Mouse (Mus musculus): ENCODE data around the gene Prr15.

DNA sequence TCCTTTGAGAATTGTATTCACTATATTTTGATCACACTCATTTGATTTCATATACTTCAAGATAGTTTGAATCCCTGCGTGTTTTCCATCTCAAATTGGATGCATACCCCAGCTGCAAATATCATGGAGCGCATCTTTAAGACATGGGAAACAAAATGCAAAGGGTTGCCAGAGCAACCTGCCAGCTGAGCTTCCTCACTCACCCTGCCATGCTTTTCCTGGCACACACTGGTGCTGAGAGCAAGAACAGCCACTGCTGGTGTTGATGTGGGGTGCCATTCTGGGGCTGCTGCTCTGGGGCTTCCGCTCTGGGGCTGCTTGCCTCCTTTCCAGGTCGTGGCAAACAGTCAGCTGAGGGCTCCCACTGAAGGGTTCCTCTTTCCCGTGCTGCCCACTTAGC is 38.8 kb upstream of the Prr15 start:
- TF ChIP-seq POLR2A (IDR thresholded peaks at IDR 0.05; ENCODE audit: low read depth, low read length), result no peak
- no peak for TF ChIP-seq CTCF (IDR thresholded peaks at IDR 0.05; ENCODE audit: extremely low read depth, insufficient read depth, insufficient read length, insufficient replicate concordance)

Data from spleen, adult 2 months (tissue).